Mouse (Mus musculus): ENCODE results near the gene Srrm4. TPM values are rescaled to one million over a fixed set of nuclear protein-coding genes. Genes with fewer than 3 reads are reported as not detected.

The Srrm4 gene
- polyA plus RNA-seq, 1 experiment: not detected

GRCm38 (mm10) chr5:116496717-116497116 lies 94.9 kb downstream of the Srrm4 start:
- no peak for TF ChIP-seq POLR2A (IDR thresholded peaks at IDR 0.05; ENCODE audit: borderline replicate concordance, low read depth, low read length)
- Histone ChIP-seq H3K4me1 (ENCODE audit: control insufficient read depth, insufficient read depth, low read length) (no peaks in the 10 kb centered on the region), H3K27ac (ENCODE audit: insufficient read depth, low read depth, low read length) (no peak overlapping the region), H3K4me3 (ENCODE audit: insufficient read depth, low read length) (no peak overlapping the region)

- no peak overlapping the region for H3K4me3 ChIP-seq (ENCODE audit: insufficient read depth, low read length)
- no peaks in the 10 kb centered on the region for H3K4me1 ChIP-seq (ENCODE audit: control insufficient read depth, insufficient read depth, low read length)
- TF ChIP-seq CTCF (IDR thresholded peaks at IDR 0.05; ENCODE audit: low read depth, low read length): no peak
- no peak for TF ChIP-seq POLR2A (IDR thresholded peaks at IDR 0.05; ENCODE audit: borderline replicate concordance, low read depth, low read length)
- H3K27ac ChIP-seq (ENCODE audit: insufficient read depth, low read depth, low read length): no peak overlapping the region
Observed at GRCm38 (mm10) chr5:116495466-116495865, 96.2 kb downstream of the Srrm4 start.

GRCm38 (mm10) chr5:116494377-116494776 lies 97.2 kb downstream of the Srrm4 start:
- H3K4me3 ChIP-seq (ENCODE audit: insufficient read depth, low read length): no peak overlapping the region
- TF ChIP-seq POLR2A (IDR thresholded peaks at IDR 0.05; ENCODE audit: borderline replicate concordance, low read depth, low read length): no peak
- TF ChIP-seq CTCF (IDR thresholded peaks at IDR 0.05; ENCODE audit: low read depth, low read length): no peak

GRCm38 (mm10) chr5:116492726-116493125 lies 98.9 kb downstream of the Srrm4 start:
- Histone ChIP-seq H3K27ac (ENCODE audit: insufficient read depth, low read depth, low read length) (no peak overlapping the region), H3K4me1 (ENCODE audit: control insufficient read depth, insufficient read depth, low read length) (no peaks in the 10 kb centered on the region), H3K4me3 (ENCODE audit: insufficient read depth, low read length) (no peak overlapping the region)
- TF ChIP-seq POLR2A (IDR thresholded peaks at IDR 0.05; ENCODE audit: borderline replicate concordance, low read depth, low read length): no peak
- TF ChIP-seq CTCF (IDR thresholded peaks at IDR 0.05; ENCODE audit: low read depth, low read length): no peak

More at GRCm38 (mm10) chr5:116494377-116494776, 97.2 kb downstream of the Srrm4 start:
- H3K27ac ChIP-seq (ENCODE audit: insufficient read depth, low read depth, low read length): no peak overlapping the region
- H3K4me1 ChIP-seq (ENCODE audit: control insufficient read depth, insufficient read depth, low read length): no peaks in the 10 kb centered on the region

- H3K4me3 ChIP-seq (ENCODE audit: insufficient read depth, low read length): no peak overlapping the region
- no peak for TF ChIP-seq POLR2A (IDR thresholded peaks at IDR 0.05; ENCODE audit: borderline replicate concordance, low read depth, low read length)
- TF ChIP-seq CTCF (IDR thresholded peaks at IDR 0.05; ENCODE audit: low read depth, low read length): no peak
- H3K27ac ChIP-seq (ENCODE audit: insufficient read depth, low read depth, low read length): no peak overlapping the region
- H3K4me1 ChIP-seq (ENCODE audit: control insufficient read depth, insufficient read depth, low read length): no peaks in the 10 kb centered on the region
Observed at GRCm38 (mm10) chr5:116491794-116492420, 99.7 kb downstream of the Srrm4 start.

GRCm38 (mm10) chr5:116490826-116491225 lies 100.8 kb downstream of the Srrm4 start:
- Histone ChIP-seq H3K4me3 (ENCODE audit: insufficient read depth, low read length) (no peak overlapping the region), H3K4me1 (ENCODE audit: control insufficient read depth, insufficient read depth, low read length) (no peaks in the 10 kb centered on the region), H3K27ac (ENCODE audit: insufficient read depth, low read depth, low read length) (no peak overlapping the region)
- TF ChIP-seq CTCF (IDR thresholded peaks at IDR 0.05; ENCODE audit: low read depth, low read length): no peak
- no peak for TF ChIP-seq POLR2A (IDR thresholded peaks at IDR 0.05; ENCODE audit: borderline replicate concordance, low read depth, low read length)

- H3K4me1 ChIP-seq (ENCODE audit: control insufficient read depth, insufficient read depth, low read length): no peaks in the 10 kb centered on the region
- no peak for TF ChIP-seq POLR2A (IDR thresholded peaks at IDR 0.05; ENCODE audit: borderline replicate concordance, low read depth, low read length)
- TF ChIP-seq CTCF (IDR thresholded peaks at IDR 0.05; ENCODE audit: low read depth, low read length): no peak
- H3K4me3 ChIP-seq (ENCODE audit: insufficient read depth, low read length): no peak overlapping the region
- no peak overlapping the region for H3K27ac ChIP-seq (ENCODE audit: insufficient read depth, low read depth, low read length)
Observed at GRCm38 (mm10) chr5:116489621-116490020, 102.0 kb downstream of the Srrm4 start.

- no peak overlapping the region for H3K4me3 ChIP-seq (ENCODE audit: insufficient read depth, low read length)
- no peak overlapping the region for H3K27ac ChIP-seq (ENCODE audit: insufficient read depth, low read depth, low read length)
- TF ChIP-seq POLR2A (IDR thresholded peaks at IDR 0.05; ENCODE audit: borderline replicate concordance, low read depth, low read length) (no peak), CTCF (IDR thresholded peaks at IDR 0.05; ENCODE audit: low read depth, low read length) (no peak)
- H3K4me1 ChIP-seq (ENCODE audit: control insufficient read depth, insufficient read depth, low read length): no peaks in the 10 kb centered on the region
Observed at GRCm38 (mm10) chr5:116486135-116486534, 105.5 kb downstream of the Srrm4 start.

- no peak overlapping the region for H3K4me3 ChIP-seq (ENCODE audit: insufficient read depth, low read length)
- no peak for TF ChIP-seq CTCF (IDR thresholded peaks at IDR 0.05; ENCODE audit: low read depth, low read length)
- TF ChIP-seq POLR2A (IDR thresholded peaks at IDR 0.05; ENCODE audit: borderline replicate concordance, low read depth, low read length): no peak
- H3K4me1 ChIP-seq (ENCODE audit: control insufficient read depth, insufficient read depth, low read length): no peaks in the 10 kb centered on the region
- no peak overlapping the region for H3K27ac ChIP-seq (ENCODE audit: insufficient read depth, low read depth, low read length)
Observed at GRCm38 (mm10) chr5:116485069-116485468, 106.5 kb downstream of the Srrm4 start.

- Histone ChIP-seq H3K4me3 (ENCODE audit: insufficient read depth, low read length) (no peak overlapping the region), H3K4me1 (ENCODE audit: control insufficient read depth, insufficient read depth, low read length) (no peaks in the 10 kb centered on the region), H3K27ac (ENCODE audit: insufficient read depth, low read depth, low read length) (no peak overlapping the region)
- TF ChIP-seq POLR2A (IDR thresholded peaks at IDR 0.05; ENCODE audit: borderline replicate concordance, low read depth, low read length) (no peak), CTCF (IDR thresholded peaks at IDR 0.05; ENCODE audit: low read depth, low read length) (no peak)
Observed at GRCm38 (mm10) chr5:116484236-116484635, 107.4 kb downstream of the Srrm4 start.
